Mouse (Mus musculus): ENCODE data around the gene Zfp949. TPM values are rescaled to one million over a fixed set of nuclear protein-coding genes. Genes with fewer than 3 reads are reported as not detected.

Zfp949 gene
- polyA plus RNA-seq, 1 experiment: 2.5 TPM

GRCm38 (mm10) chr9:88524796-88525195 lies 23.0 kb upstream of the Zfp949 start:
- DNase-seq (ENCODE audit: low read depth in 1 of 2, low spot score in 2 of 2): no peak
- Histone ChIP-seq H3K27me3 (ENCODE audit: control insufficient read depth, insufficient read depth, low read length) (no peaks in the 10 kb centered on the region), H3K4me1 (ENCODE audit: control insufficient read depth, insufficient read depth, insufficient read length) (peaks cover 3% of the 10 kb centered on the region; the same call in 1 of the 2 replicates), H3K36me3 (ENCODE audit: control insufficient read depth, insufficient read depth, low read length) (peaks cover 2% of the 10 kb centered on the region; the same call in 1 of the 2 replicates), H3K4me3 (ENCODE audit: extremely low read depth, insufficient read depth, insufficient read length) (no peak overlapping the region), H3K27ac (ENCODE audit: insufficient read depth, low read length) (no peak overlapping the region)
- no peak for TF ChIP-seq POLR2A (IDR thresholded peaks at IDR 0.05; ENCODE audit: low read depth, low read length)
- TF ChIP-seq CTCF (IDR thresholded peaks at IDR 0.05; ENCODE audit: extremely low read depth, insufficient read depth, insufficient read length, insufficient replicate concordance): no peak
- 86% methylated on average over 3 of the region's 3 CpGs for WGBS

- Histone ChIP-seq H3K4me1 (ENCODE audit: control insufficient read depth, insufficient read depth, insufficient read length) (peaks cover 3% of the 10 kb centered on the region; the same call in 1 of the 2 replicates), H3K4me3 (ENCODE audit: extremely low read depth, insufficient read depth, insufficient read length) (no peak overlapping the region), H3K36me3 (ENCODE audit: control insufficient read depth, insufficient read depth, low read length) (peaks cover 2% of the 10 kb centered on the region; the same call in 1 of the 2 replicates), H3K27me3 (ENCODE audit: control insufficient read depth, insufficient read depth, low read length) (no peaks in the 10 kb centered on the region), H3K27ac (ENCODE audit: insufficient read depth, low read length) (no peak overlapping the region)
- WGBS: 96% methylated on average over 6 of the region's 6 CpGs
- no peak for TF ChIP-seq POLR2A (IDR thresholded peaks at IDR 0.05; ENCODE audit: low read depth, low read length)
- no peak for TF ChIP-seq CTCF (IDR thresholded peaks at IDR 0.05; ENCODE audit: extremely low read depth, insufficient read depth, insufficient read length, insufficient replicate concordance)
- DNase-seq (ENCODE audit: low read depth in 1 of 2, low spot score in 2 of 2): no peak
Observed at GRCm38 (mm10) chr9:88525341-88525740, 22.5 kb upstream of the Zfp949 start.

GRCm38 (mm10) chr9:88527956-88528355 lies 19.9 kb upstream of the Zfp949 start:
- no peak for TF ChIP-seq CTCF (IDR thresholded peaks at IDR 0.05; ENCODE audit: extremely low read depth, insufficient read depth, insufficient read length, insufficient replicate concordance)
- no peak for TF ChIP-seq POLR2A (IDR thresholded peaks at IDR 0.05; ENCODE audit: low read depth, low read length)
- H3K27me3 ChIP-seq (ENCODE audit: control insufficient read depth, insufficient read depth, low read length): no peaks in the 10 kb centered on the region

GRCm38 (mm10) chr9:88528736-88529135 lies 19.1 kb upstream of the Zfp949 start:
- H3K27ac ChIP-seq (ENCODE audit: insufficient read depth, low read length): no peak overlapping the region
- TF ChIP-seq POLR2A (IDR thresholded peaks at IDR 0.05; ENCODE audit: low read depth, low read length): no peak
- no peak for TF ChIP-seq CTCF (IDR thresholded peaks at IDR 0.05; ENCODE audit: extremely low read depth, insufficient read depth, insufficient read length, insufficient replicate concordance)

More at GRCm38 (mm10) chr9:88527956-88528355, 19.9 kb upstream of the Zfp949 start:
- DNase-seq (ENCODE audit: low read depth in 1 of 2, low spot score in 2 of 2): no peak
- Histone ChIP-seq H3K4me3 (ENCODE audit: extremely low read depth, insufficient read depth, insufficient read length) (no peak overlapping the region), H3K4me1 (ENCODE audit: control insufficient read depth, insufficient read depth, insufficient read length) (peaks cover 3% of the 10 kb centered on the region; the same call in 1 of the 2 replicates), H3K36me3 (ENCODE audit: control insufficient read depth, insufficient read depth, low read length) (no peaks in the 10 kb centered on the region), H3K27ac (ENCODE audit: insufficient read depth, low read length) (no peak overlapping the region)
- 94% methylated on average over 4 of the region's 4 CpGs for WGBS

GRCm38 (mm10) chr9:88529571-88529970 lies 18.2 kb upstream of the Zfp949 start:
- no peaks in the 10 kb centered on the region for H3K36me3 ChIP-seq (ENCODE audit: control insufficient read depth, insufficient read depth, low read length)
- TF ChIP-seq CTCF (IDR thresholded peaks at IDR 0.05; ENCODE audit: extremely low read depth, insufficient read depth, insufficient read length, insufficient replicate concordance) (no peak), POLR2A (IDR thresholded peaks at IDR 0.05; ENCODE audit: low read depth, low read length) (no peak)
- H3K27me3 ChIP-seq (ENCODE audit: control insufficient read depth, insufficient read depth, low read length): no peaks in the 10 kb centered on the region
- H3K27ac ChIP-seq (ENCODE audit: insufficient read depth, low read length): no peak overlapping the region
- 88% methylated on average over 3 of the region's 3 CpGs for WGBS
- H3K4me3 ChIP-seq (ENCODE audit: extremely low read depth, insufficient read depth, insufficient read length): no peak overlapping the region
- no peaks in the 10 kb centered on the region for H3K4me1 ChIP-seq (ENCODE audit: control insufficient read depth, insufficient read depth, insufficient read length)
- no peak for DNase-seq (ENCODE audit: low read depth in 1 of 2, low spot score in 2 of 2)

More at GRCm38 (mm10) chr9:88528736-88529135, 19.1 kb upstream of the Zfp949 start:
- WGBS: 85% methylated on average over 5 of the region's 5 CpGs
- DNase-seq (ENCODE audit: low read depth in 1 of 2, low spot score in 2 of 2): no peak
- Histone ChIP-seq H3K4me3 (ENCODE audit: extremely low read depth, insufficient read depth, insufficient read length) (no peak overlapping the region), H3K36me3 (ENCODE audit: control insufficient read depth, insufficient read depth, low read length) (no peaks in the 10 kb centered on the region), H3K27me3 (ENCODE audit: control insufficient read depth, insufficient read depth, low read length) (no peaks in the 10 kb centered on the region), H3K4me1 (ENCODE audit: control insufficient read depth, insufficient read depth, insufficient read length) (no peaks in the 10 kb centered on the region)

- Histone ChIP-seq H3K36me3 (ENCODE audit: control insufficient read depth, insufficient read depth, low read length) (no peaks in the 10 kb centered on the region), H3K27ac (ENCODE audit: insufficient read depth, low read length) (no peak overlapping the region), H3K27me3 (ENCODE audit: control insufficient read depth, insufficient read depth, low read length) (no peaks in the 10 kb centered on the region), H3K4me3 (ENCODE audit: extremely low read depth, insufficient read depth, insufficient read length) (no peak overlapping the region), H3K4me1 (ENCODE audit: control insufficient read depth, insufficient read depth, insufficient read length) (no peaks in the 10 kb centered on the region)
- DNase-seq (ENCODE audit: low read depth in 1 of 2, low spot score in 2 of 2): no peak
- TF ChIP-seq POLR2A (IDR thresholded peaks at IDR 0.05; ENCODE audit: low read depth, low read length) (no peak), CTCF (IDR thresholded peaks at IDR 0.05; ENCODE audit: extremely low read depth, insufficient read depth, insufficient read length, insufficient replicate concordance) (no peak)
- WGBS: 72% methylated on average over 5 of the region's 5 CpGs
Observed at GRCm38 (mm10) chr9:88529979-88530580, 17.7 kb upstream of the Zfp949 start.

GRCm38 (mm10) chr9:88534093-88534492 lies 13.7 kb upstream of the Zfp949 start:
- Histone ChIP-seq H3K4me3 (ENCODE audit: extremely low read depth, insufficient read depth, insufficient read length) (no peak overlapping the region), H3K4me1 (ENCODE audit: control insufficient read depth, insufficient read depth, insufficient read length) (no peaks in the 10 kb centered on the region), H3K36me3 (ENCODE audit: control insufficient read depth, insufficient read depth, low read length) (no peaks in the 10 kb centered on the region), H3K27ac (ENCODE audit: insufficient read depth, low read length) (no peak overlapping the region), H3K27me3 (ENCODE audit: control insufficient read depth, insufficient read depth, low read length) (no peaks in the 10 kb centered on the region)
- DNase-seq (ENCODE audit: low read depth in 1 of 2, low spot score in 2 of 2): no peak
- TF ChIP-seq CTCF (IDR thresholded peaks at IDR 0.05; ENCODE audit: extremely low read depth, insufficient read depth, insufficient read length, insufficient replicate concordance): no peak
- TF ChIP-seq POLR2A (IDR thresholded peaks at IDR 0.05; ENCODE audit: low read depth, low read length): no peak
- WGBS: 81% methylated on average over 5 of the region's 5 CpGs
